Mouse (Mus musculus) heart, embryonic 14.5 days (tissue): ENCODE measurements at regions not wholly inside any gene's neighbourhood (a gene's known extent, or its start where the extent isn't known, plus 50 kb on each side); places are given as distances from the start of the nearest gene placed in this dataset.

ENCODE experiments used
- ATAC-seq: fragments of 200-750 bp; cut with Nextera tagmentation; 2 replicates; pipeline ENCODE4 v1.8.0; 2017; ENCODE audit warnings: low read depth, moderate TSS enrichment; ENCODE audit not compliant: insufficient number of reproducible peaks, insufficient read depth, low FRiP score
- H3K27ac ChIP-seq, 2 experiments: fragments of 200-500 bp in 1 of 2; fragments of 300-500 bp in 1 of 2; sonication (generic) in 1 of 2; replicated peaks in 1 of 2; 2 replicates each; pipeline ENCODE4 v1.5.1; 2012 to 2014; ENCODE audit warnings: low read depth in 2 of 2, low read length in 2 of 2, control low read depth in 1 of 2, mild to moderate bottlenecking in 1 of 2, mixed read lengths in 1 of 2; ENCODE audit not compliant: control insufficient read depth in 1 of 2, insufficient read depth in 1 of 2
- H3K27me3 ChIP-seq: fragments of 300-500 bp; sonication (generic); 2 replicates; pipeline ENCODE4 v1.6.1; 2014; ENCODE audit warnings: mild to moderate bottlenecking, low read length, control low read depth; ENCODE audit not compliant: control insufficient read depth, insufficient read depth
- H3K36me3 ChIP-seq: fragments of 300-500 bp; sonication (generic); 2 replicates; pipeline ENCODE4 v1.6.1; 2014; ENCODE audit warnings: mild to moderate bottlenecking, control low read depth, low read length, mixed read lengths; ENCODE audit not compliant: control insufficient read depth, insufficient read depth
- H3K4me1 ChIP-seq, 2 experiments: fragments of 200-500 bp in 1 of 2; fragments of 300-500 bp in 1 of 2; sonication (generic) in 1 of 2; 2 replicates each; pipeline ENCODE4 v1.6.1; 2012 to 2014; ENCODE audit warnings: low read length in 2 of 2, control low read depth in 1 of 2, mixed read lengths in 1 of 2; ENCODE audit not compliant: control insufficient read depth in 2 of 2, insufficient read depth in 2 of 2
- H3K4me2 ChIP-seq: fragments of 300-500 bp; sonication (generic); 2 replicates; pipeline ENCODE4 v1.6.1; 2014; ENCODE audit warnings: mild to moderate bottlenecking, low read length
- H3K4me3 ChIP-seq, 2 experiments: fragments of 200-500 bp in 1 of 2; fragments of 300-500 bp in 1 of 2; sonication (generic) in 1 of 2; 2 replicates each; pipeline ENCODE4 v1.5.1; 2012 to 2014; ENCODE audit warnings: low read length in 2 of 2, mild to moderate bottlenecking in 2 of 2, control low read depth in 1 of 2, low read depth in 1 of 2, moderate library complexity in 1 of 2; ENCODE audit not compliant: control insufficient read depth in 1 of 2, insufficient read depth in 1 of 2
- H3K9ac ChIP-seq: fragments of 300-500 bp; sonication (generic); 2 replicates; pipeline ENCODE4 v1.6.1; 2014; ENCODE audit warnings: mild to moderate bottlenecking, low read length
- H3K9me3 ChIP-seq: fragments of 300-500 bp; sonication (generic); 2 replicates; pipeline ENCODE4 v1.6.1; 2016; ENCODE audit warnings: low read length, control low read depth; ENCODE audit not compliant: control insufficient read depth
- WGBS: fragments of 180-500 bp; shearing (Covaris S2); extraction: QIAGEN DNeasy Blood & Tissue Kit; methylation state at CpG from one replicate; pipeline ENCODE4 v1.1.7; 2014; 5-methylcytosine and 5-hydroxymethylcytosine counted together

GRCm38 (mm10) chr2:48469357-48469756 is 344.6 kb upstream of the Acvr2a start:
- Histone ChIP-seq H3K27me3 (no peaks in the 10 kb centered on the region), H3K27ac (no peak overlapping the region), H3K9ac (no peak overlapping the region), H3K4me3 (no peak overlapping the region), H3K36me3 (no peaks in the 10 kb centered on the region), H3K4me1 (no peaks in the 10 kb centered on the region), H3K9me3 (no peaks in the 10 kb centered on the region), H3K4me2 (no peak overlapping the region)
- ATAC-seq = no peak
- 92% methylated on average over 4 of the region's 4 CpGs for WGBS

- Histone ChIP-seq H3K9me3 (no peaks in the 10 kb centered on the region), H3K4me3 (no peak overlapping the region), H3K4me1 (no peaks in the 10 kb centered on the region), H3K27ac (no peak overlapping the region), H3K9ac (no peak overlapping the region), H3K27me3 (no peaks in the 10 kb centered on the region), H3K36me3 (no peaks in the 10 kb centered on the region), H3K4me2 (no peak overlapping the region)
- no peak for ATAC-seq
- 57% methylated on average over 3 of the region's 3 CpGs for WGBS
Observed at GRCm38 (mm10) chr2:48473102-48473501, 340.8 kb upstream of the Acvr2a start.

GRCm38 (mm10) chr2:48474642-48475041 is 339.3 kb upstream of the Acvr2a start:
- Histone ChIP-seq H3K36me3 (no peaks in the 10 kb centered on the region), H3K9me3 (no peaks in the 10 kb centered on the region), H3K4me3 (no peak overlapping the region), H3K27ac (no peak overlapping the region), H3K4me2 (no peak overlapping the region), H3K27me3 (no peaks in the 10 kb centered on the region), H3K9ac (no peak overlapping the region), H3K4me1 (no peaks in the 10 kb centered on the region)
- ATAC-seq = no peak
- WGBS = 78% methylated on average over 4 of the region's 4 CpGs

GRCm38 (mm10) chr2:48476777-48477176 is 337.1 kb upstream of the Acvr2a start:
- 58% methylated on average over 3 of the region's 3 CpGs for WGBS
- ATAC-seq = no peak
- H3K27me3 ChIP-seq = no peaks in the 10 kb centered on the region
- no peak overlapping the region for H3K4me2 ChIP-seq
- no peak overlapping the region for H3K27ac ChIP-seq
- no peak overlapping the region for H3K9ac ChIP-seq
- H3K4me1 ChIP-seq = no peaks in the 10 kb centered on the region
- no peaks in the 10 kb centered on the region for H3K9me3 ChIP-seq
- H3K36me3 ChIP-seq = no peaks in the 10 kb centered on the region
- H3K4me3 ChIP-seq = no peak overlapping the region

- ATAC-seq = no peak
- no peaks in the 10 kb centered on the region for H3K36me3 ChIP-seq
- H3K27me3 ChIP-seq = no peaks in the 10 kb centered on the region
- H3K9me3 ChIP-seq = no peaks in the 10 kb centered on the region
- H3K4me3 ChIP-seq = no peak overlapping the region
- H3K9ac ChIP-seq = no peak overlapping the region
- 58% methylated on average over 2 of the region's 2 CpGs for WGBS
- no peak overlapping the region for H3K4me2 ChIP-seq
- no peaks in the 10 kb centered on the region for H3K4me1 ChIP-seq
- no peak overlapping the region for H3K27ac ChIP-seq
Observed at GRCm38 (mm10) chr2:48477336-48477735, 336.6 kb upstream of the Acvr2a start.

- Histone ChIP-seq H3K9ac (no peak overlapping the region), H3K36me3 (no peaks in the 10 kb centered on the region), H3K4me2 (no peak overlapping the region), H3K27ac (no peak overlapping the region), H3K27me3 (no peaks in the 10 kb centered on the region), H3K9me3 (no peaks in the 10 kb centered on the region), H3K4me1 (no peaks in the 10 kb centered on the region), H3K4me3 (no peak overlapping the region)
- 92% methylated on average over 1 of the region's 1 CpGs for WGBS
- ATAC-seq = no peak
Observed at GRCm38 (mm10) chr2:48479601-48480000, 334.3 kb upstream of the Acvr2a start.

- Histone ChIP-seq H3K9ac (no peak overlapping the region), H3K27ac (no peak overlapping the region), H3K27me3 (no peaks in the 10 kb centered on the region), H3K36me3 (no peaks in the 10 kb centered on the region), H3K4me3 (no peak overlapping the region), H3K9me3 (no peaks in the 10 kb centered on the region), H3K4me1 (no peaks in the 10 kb centered on the region), H3K4me2 (no peak overlapping the region)
- WGBS = 84% methylated on average over 9 of the region's 9 CpGs
- ATAC-seq = no peak
Observed at GRCm38 (mm10) chr2:48480428-48481191, 333.3 kb upstream of the Acvr2a start.

GRCm38 (mm10) chr2:48481209-48481742 is 332.6 kb upstream of the Acvr2a start:
- Histone ChIP-seq H3K4me2 (no peak overlapping the region), H3K27me3 (no peaks in the 10 kb centered on the region), H3K4me3 (no peak overlapping the region), H3K9me3 (no peaks in the 10 kb centered on the region), H3K27ac (no peak overlapping the region), H3K9ac (no peak overlapping the region), H3K36me3 (no peaks in the 10 kb centered on the region), H3K4me1 (no peaks in the 10 kb centered on the region)
- 66% methylated on average over 12 of the region's 12 CpGs for WGBS
- ATAC-seq = no peak
